Mouse (Mus musculus) limb, embryonic 14.5 days (tissue): ENCODE data around the gene Tmem215. TPM values are rescaled to one million over a fixed set of nuclear protein-coding genes. Genes with fewer than 3 reads are reported as not detected.

ENCODE experiments used
- ATAC-seq: fragments of 200-750 bp; cut with Nextera tagmentation; 2 replicates; pipeline ENCODE4 v1.8.0; 2017; ENCODE audit warnings: low read depth, moderate number of reproducible peaks, moderate TSS enrichment; ENCODE audit not compliant: low FRiP score
- DNase-seq: peaks from one replicate; pipeline ENCODE4 v3.0.0-alpha.2; 2015; ENCODE audit warnings: low spot score
- H3K27ac ChIP-seq: fragments of 300-500 bp; sonication (generic); replicated peaks from 2 replicates; pipeline ENCODE4 v1.5.1; 2014; ENCODE audit warnings: low read depth, mild to moderate bottlenecking, low read length, moderate library complexity, mixed read lengths
- H3K27me3 ChIP-seq: fragments of 300-500 bp; sonication (generic); 2 replicates; pipeline ENCODE4 v1.6.1; 2014; ENCODE audit warnings: low read length, mixed read lengths; ENCODE audit not compliant: control insufficient read depth, insufficient read depth
- H3K36me3 ChIP-seq: fragments of 300-500 bp; sonication (generic); 2 replicates; pipeline ENCODE4 v1.6.1; 2014; ENCODE audit warnings: mild to moderate bottlenecking, low read length, moderate library complexity, mixed read lengths; ENCODE audit not compliant: control insufficient read depth, insufficient read depth
- H3K4me1 ChIP-seq: fragments of 300-500 bp; sonication (generic); 2 replicates; pipeline ENCODE4 v1.6.1; 2014; ENCODE audit warnings: antibody characterized with exemption, low read length, mixed read lengths; ENCODE audit not compliant: control insufficient read depth, insufficient read depth
- H3K4me2 ChIP-seq: fragments of 300-500 bp; sonication (generic); replicated peaks from 2 replicates; pipeline ENCODE4 v1.6.1; 2014; ENCODE audit warnings: low read depth, mild to moderate bottlenecking, low read length, moderate library complexity; ENCODE audit not compliant: severe bottlenecking
- H3K4me3 ChIP-seq: fragments of 300-500 bp; sonication (generic); replicated peaks from 2 replicates; pipeline ENCODE4 v1.5.1; 2014; ENCODE audit warnings: low read length
- H3K9ac ChIP-seq: fragments of 300-500 bp; sonication (generic); 2 replicates; pipeline ENCODE4 v1.6.1; 2014; ENCODE audit warnings: mild to moderate bottlenecking, low read depth, low read length, moderate library complexity; ENCODE audit not compliant: severe bottlenecking
- H3K9me3 ChIP-seq: fragments of 300-500 bp; sonication (generic); 2 replicates; pipeline ENCODE4 v1.6.1; 2016; ENCODE audit warnings: low read length; ENCODE audit not compliant: control insufficient read depth
- POLR2A ChIP-seq: fragments of 200-500 bp; IDR thresholded peaks from 2 replicates; pipeline ENCODE4 v1.8.0; 2012; ENCODE audit warnings: inconsistent platforms, mild to moderate bottlenecking, moderate library complexity, borderline replicate concordance; ENCODE audit not compliant: insufficient read depth, insufficient read length; ENCODE audit errors: extremely low read depth
- WGBS: fragments of 180-500 bp; shearing (Covaris S2); extraction: QIAGEN DNeasy Blood & Tissue Kit; methylation state at CpG from one replicate; pipeline ENCODE4 v1.1.7; 2014; 5-methylcytosine and 5-hydroxymethylcytosine counted together
- polyA plus RNA-seq, 2 experiments: library from polyadenylated mRNA; depleted of rRNA in 1 of 2; stranded (reverse) in 1 of 2; unstranded in 1 of 2; fragments of >200 nt; fragmentation: Nextera tagmentation in 1 of 2; extraction: Ambion mirVana in 1 of 2; gene quantifications; 2 replicates each; pipeline versions ENCODE4 v1.2.1 to v1.2.3; 2012 to 2014

Gene Tmem215
- polyA plus RNA-seq, 2 experiments: 0.19 to 0.50 TPM

DNA sequence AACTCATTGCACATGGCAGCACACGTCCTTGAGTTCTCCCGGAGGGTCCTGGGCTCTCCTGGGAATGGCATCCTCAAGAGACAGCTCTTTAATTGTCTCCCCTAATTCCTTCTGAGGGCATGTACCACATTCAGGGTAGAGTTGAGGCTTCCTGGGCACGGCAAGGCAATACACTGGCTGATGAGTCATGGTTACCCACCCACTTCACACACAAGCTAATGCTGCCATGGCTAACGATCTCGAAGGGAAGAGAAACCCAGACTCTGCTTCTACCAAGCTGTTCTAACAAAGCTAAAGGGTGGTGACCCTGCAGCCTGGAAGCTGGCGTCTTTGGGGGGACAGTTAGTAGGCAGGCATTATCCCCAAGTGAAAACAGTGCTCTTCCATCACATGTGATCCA lies 24.4 kb downstream of the Tmem215 start:
- no peaks in the 10 kb centered on the region for H3K27me3 ChIP-seq
- H3K9me3 ChIP-seq: no peaks in the 10 kb centered on the region
- H3K4me1 ChIP-seq: no peaks in the 10 kb centered on the region
- no peak for DNase-seq
- H3K4me3 ChIP-seq: no peak overlapping the region
- 79% methylated on average over 6 of the region's 6 CpGs for WGBS
- no peak for ATAC-seq
- no peak overlapping the region for H3K27ac ChIP-seq
- TF ChIP-seq POLR2A: no peak
- H3K9ac ChIP-seq: no peak overlapping the region
- no peaks in the 10 kb centered on the region for H3K36me3 ChIP-seq
- H3K4me2 ChIP-seq: no peak overlapping the region

DNA sequence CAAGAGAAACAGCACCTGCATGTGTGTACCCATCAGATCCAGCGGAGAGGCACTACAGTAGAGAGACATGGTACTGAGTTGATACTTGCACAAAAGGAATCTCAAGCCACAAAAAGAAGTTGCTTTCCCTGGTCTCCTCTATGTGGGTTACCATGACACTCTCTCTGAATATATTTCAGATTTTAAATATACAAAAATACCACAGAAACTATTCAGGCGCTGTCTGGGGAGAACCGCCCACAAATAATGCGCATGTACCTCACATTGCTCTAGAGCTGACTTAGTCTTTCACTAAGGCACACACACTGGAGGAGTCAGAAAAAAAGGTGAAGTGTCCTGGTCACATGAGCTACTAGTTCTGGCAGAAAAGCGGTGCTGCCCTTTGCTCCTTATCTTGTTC lies 24.8 kb downstream of the Tmem215 start:
- WGBS: 95% methylated on average over 5 of the region's 5 CpGs

DNA sequence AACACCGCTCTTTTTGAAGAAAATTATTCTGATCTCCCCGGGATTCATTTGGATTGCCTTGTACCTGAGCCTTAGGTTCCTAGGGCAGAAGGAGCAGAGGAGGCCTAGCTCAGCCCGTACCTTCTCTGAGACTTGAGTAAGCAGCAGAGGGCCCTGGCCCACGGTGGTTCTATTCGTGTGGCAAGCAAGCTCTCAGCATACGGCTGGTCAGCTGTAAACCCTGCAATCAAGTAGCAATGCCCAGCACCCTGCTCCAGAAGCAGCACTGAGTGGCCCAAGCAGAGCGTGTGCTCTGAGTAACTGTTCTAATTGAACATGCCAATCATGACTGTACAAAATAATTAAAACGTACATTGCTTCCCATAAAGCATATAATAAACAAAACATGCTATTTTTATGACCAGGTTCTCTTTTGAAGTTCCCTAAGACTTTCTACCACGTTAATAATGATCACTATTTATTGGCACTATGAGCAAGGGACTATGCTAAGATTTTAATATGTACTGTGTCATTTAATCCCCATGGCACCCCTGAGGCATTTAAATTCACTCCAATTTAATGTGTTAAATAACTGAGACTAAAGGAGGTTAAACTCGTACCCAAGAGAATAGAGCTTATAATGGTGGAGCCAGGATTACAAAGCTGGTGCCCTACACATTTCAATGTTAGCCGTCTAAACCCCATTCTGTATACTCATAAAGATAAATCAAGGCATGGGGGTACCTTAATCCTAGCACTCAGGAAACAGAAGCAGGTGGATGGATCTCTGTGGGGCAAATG lies 28.0 kb downstream of the Tmem215 start:
- ATAC-seq (no peak), DNase-seq (no peak)
- Histone ChIP-seq H3K27me3 (no peaks in the 10 kb centered on the region), H3K36me3 (no peaks in the 10 kb centered on the region), H3K4me3 (no peak overlapping the region), H3K4me1 (no peaks in the 10 kb centered on the region), H3K9ac (no peak overlapping the region), H3K4me2 (no peak overlapping the region), H3K27ac (no peak overlapping the region), H3K9me3 (no peaks in the 10 kb centered on the region)
- 45% methylated on average over 11 of the region's 11 CpGs for WGBS
- TF ChIP-seq POLR2A: no peak

More for the DNA sequence above, 24.8 kb downstream of the Tmem215 start:
- Histone ChIP-seq H3K4me1 (no peaks in the 10 kb centered on the region), H3K4me3 (no peak overlapping the region), H3K4me2 (no peak overlapping the region), H3K27me3 (no peaks in the 10 kb centered on the region), H3K9me3 (no peaks in the 10 kb centered on the region), H3K27ac (no peak overlapping the region), H3K9ac (no peak overlapping the region), H3K36me3 (no peaks in the 10 kb centered on the region)
- DNase-seq (no peak), ATAC-seq (no peak)
- TF ChIP-seq POLR2A: no peak

DNA sequence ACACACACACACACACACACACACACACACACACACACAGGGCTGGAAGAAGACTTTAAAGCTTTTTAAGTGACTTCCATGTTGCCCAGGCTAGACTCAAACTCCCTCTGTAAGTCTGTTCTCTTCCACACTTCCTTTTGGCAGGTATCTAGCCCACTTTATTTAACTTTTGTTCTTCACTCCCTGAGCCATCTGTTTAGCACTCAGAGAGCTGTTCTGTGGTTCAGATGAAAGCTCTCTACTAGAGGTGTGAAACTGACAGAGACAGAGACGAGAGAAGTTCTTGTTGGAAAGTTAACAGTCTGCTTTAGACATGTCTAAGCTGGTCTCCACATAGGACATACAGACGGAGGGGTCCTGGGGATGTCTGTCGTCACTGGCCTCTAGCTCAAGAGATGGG lies 30.5 kb downstream of the Tmem215 start:
- no peak for ATAC-seq
- H3K9me3 ChIP-seq: no peaks in the 10 kb centered on the region
- no peak overlapping the region for H3K4me3 ChIP-seq
- H3K4me2 ChIP-seq: no peak overlapping the region
- no peak for TF ChIP-seq POLR2A
- no peak for DNase-seq
- H3K36me3 ChIP-seq: no peaks in the 10 kb centered on the region
- no peaks in the 10 kb centered on the region for H3K4me1 ChIP-seq
- no peak overlapping the region for H3K27ac ChIP-seq
- no peaks in the 10 kb centered on the region for H3K27me3 ChIP-seq
- H3K9ac ChIP-seq: no peak overlapping the region
- 77% methylated on average over 3 of the region's 3 CpGs for WGBS

DNA sequence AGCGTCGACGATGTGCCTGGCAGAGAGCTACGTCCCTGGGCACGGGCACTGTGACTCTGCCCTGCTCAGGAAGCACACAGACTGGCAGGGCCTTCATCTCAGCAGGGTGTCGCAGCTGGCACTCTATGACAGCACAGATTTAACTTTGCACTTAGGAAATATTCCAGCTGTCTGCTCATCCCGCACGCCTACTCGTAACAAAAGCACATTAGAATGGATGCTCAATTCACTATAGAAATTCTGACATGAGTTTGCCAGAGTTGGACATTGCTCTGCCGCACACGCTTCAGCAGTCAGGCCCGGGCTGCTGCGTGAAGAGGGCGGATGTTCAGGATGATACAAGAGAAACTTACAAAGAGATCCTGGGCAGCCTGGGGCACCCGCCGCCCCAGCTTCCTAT lies 37.6 kb downstream of the Tmem215 start:
- Histone ChIP-seq H3K36me3 (no peaks in the 10 kb centered on the region), H3K27ac (no peak overlapping the region), H3K4me2 (no peak overlapping the region), H3K4me3 (no peak overlapping the region), H3K9me3 (no peaks in the 10 kb centered on the region), H3K9ac (no peak overlapping the region), H3K27me3 (no peaks in the 10 kb centered on the region), H3K4me1 (no peaks in the 10 kb centered on the region)
- ATAC-seq (no peak), DNase-seq (no peak)
- WGBS: 82% methylated on average over 16 of the region's 16 CpGs
- no peak for TF ChIP-seq POLR2A
